In the genomic region with DNA sequence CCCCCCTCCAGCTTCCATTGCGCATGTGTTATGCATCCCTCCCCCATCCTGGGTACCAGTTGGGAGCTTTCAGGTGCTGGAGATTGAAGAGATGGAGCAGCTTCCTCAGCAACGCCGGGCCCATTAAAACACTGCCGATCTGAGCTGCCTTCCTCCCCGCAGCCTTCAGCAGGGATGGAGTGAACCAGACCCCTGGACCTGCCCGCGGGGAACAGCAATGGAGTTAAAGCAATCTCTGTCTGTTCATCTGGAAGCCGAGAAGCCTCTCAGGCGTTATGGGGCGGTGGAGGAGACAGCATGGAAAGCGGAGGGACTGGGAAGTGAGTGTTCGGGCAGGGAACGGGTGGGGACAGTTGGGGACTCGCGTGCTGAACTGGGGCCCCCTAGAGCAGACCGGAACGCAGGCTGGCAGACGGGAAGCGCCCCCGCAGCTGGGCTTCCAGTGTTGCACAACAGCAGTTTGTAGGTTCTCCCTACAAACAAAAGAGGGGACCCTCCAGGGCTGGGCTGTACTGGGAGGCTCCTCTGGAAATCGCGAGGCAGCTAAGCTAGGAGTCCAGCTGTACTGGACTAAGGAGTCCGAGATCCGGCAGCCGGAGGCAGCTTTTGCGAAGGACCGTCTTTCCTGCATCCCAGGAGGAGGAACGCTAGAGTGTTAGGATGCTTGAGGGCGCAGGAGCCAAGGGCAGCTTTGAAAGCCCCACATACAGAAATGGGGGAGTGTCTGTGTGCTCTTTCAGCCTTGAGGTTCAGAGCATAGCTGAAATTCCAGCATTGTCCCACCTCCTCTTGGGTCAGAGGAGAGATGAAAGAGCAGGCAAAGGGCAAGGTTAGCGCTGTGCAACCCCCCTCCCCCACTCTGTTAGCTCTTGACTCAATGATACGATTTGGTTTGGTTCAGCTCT, we compare ENCODE assay signal across 8 mouse cellular contexts. TPM values are rescaled to one million over a fixed set of nuclear protein-coding genes. Genes with fewer than 3 reads are reported as not detected.
DNase-seq lines count a peak whose midpoint lies in the region; ATAC-seq and TF ChIP-seq lines count a peak whose summit lies in the region.

Gene 2900011O08Rik, plus strand, starts transcription at position 31 of the 905 bp plus-strand sequence.
Gene Ifitm7, minus strand, starts transcription at position 315 of the 905 bp plus-strand sequence.

- peak within 1 kb of the TSS; percentile 23; the same call in 1 of the 2 replicates for H3K9ac ChIP-seq in heart, embryonic 15.5 days

- peak within 1 kb of the TSS; percentile 63 for H3K27ac ChIP-seq in cortical plate, adult 2 months (ENCODE audit: insufficient read depth, low read length)
- H3K27ac ChIP-seq in heart, embryonic 15.5 days, result no peak within 1 kb of the TSS
- H3K27ac ChIP-seq in macrophage, result no peak within 1 kb of the TSS
- no peak within 1 kb of the TSS for H3K27ac ChIP-seq in small intestine, adult 2 months (ENCODE audit: insufficient read depth, low read depth, low read length)

- H3K4me1 ChIP-seq in cortical plate, adult 2 months (ENCODE audit: control insufficient read depth, insufficient read depth, low read length), result peaks cover 3% of the 10 kb centered on the region; the same call in 1 of the 2 replicates
- peaks cover 8% of the 10 kb centered on the region; the same call in 1 of the 2 replicates for H3K4me1 ChIP-seq in heart, embryonic 15.5 days (replicated peaks)
- H3K4me1 ChIP-seq in small intestine, adult 2 months (ENCODE audit: control insufficient read depth, insufficient read depth, insufficient read length, low read length), result no peaks in the 10 kb centered on the region

- H3K9me3 ChIP-seq in heart, embryonic 15.5 days (replicated peaks), result no peaks in the 10 kb centered on the region

- no peaks in the 10 kb centered on the region for H3K79me2 ChIP-seq in macrophage (ENCODE audit: inconsistent target)

- H3K4me3 ChIP-seq in cortical plate, adult 2 months (ENCODE audit: insufficient read depth, low read length), result peak within 1 kb of the TSS; percentile 85
- H3K4me3 ChIP-seq in heart, embryonic 15.5 days, result peak within 1 kb of the TSS; percentile 47
- peak within 1 kb of the TSS; percentile 5; the same call in 1 of the 2 replicates for H3K4me3 ChIP-seq in macrophage (ENCODE audit: inconsistent target)
- peak within 1 kb of the TSS; percentile 25 for H3K4me3 ChIP-seq in small intestine, adult 2 months (ENCODE audit: low read depth, low read length)

- ATAC-seq in heart, embryonic 15.5 days (replicated peaks; ENCODE audit: insufficient number of reproducible peaks, insufficient read depth, low FRiP score, low read depth), result no peak

- H3K27me3 ChIP-seq in heart, embryonic 15.5 days, result peaks cover 17% of the 10 kb centered on the region
- H3K27me3 ChIP-seq in small intestine, adult 2 months (ENCODE audit: control insufficient read depth, insufficient read depth, low read length), result no peaks in the 10 kb centered on the region

- H3K36me3 ChIP-seq in heart, embryonic 15.5 days, result no peaks in the 10 kb centered on the region
- H3K36me3 ChIP-seq in macrophage (ENCODE audit: inconsistent target), result no peaks in the 10 kb centered on the region
- H3K36me3 ChIP-seq in small intestine, adult 2 months (ENCODE audit: control insufficient read depth, insufficient read depth, low read length), result no peaks in the 10 kb centered on the region

- peak; percentile 77; the same call in 1 of the 2 replicates for TF ChIP-seq POLR2A in cortical plate, adult 2 months (IDR thresholded peaks at IDR 0.05; ENCODE audit: extremely low read depth, insufficient read depth, low read length)
- TF ChIP-seq POLR2A in small intestine, adult 2 months (IDR thresholded peaks at IDR 0.05; ENCODE audit: low read depth, low read length), result no peak

- peak; percentile 15 for DNase-seq in kidney, adult 11 months
- no peak for DNase-seq in kidney, adult 18-20 months
- peak; percentile 64 for DNase-seq in layer of hippocampus, adult 9-11 months
- no peak for DNase-seq in urinary bladder, postnatal 36 days (ENCODE audit: low spot score in 2 of 2)

- H3K4me2 ChIP-seq in heart, embryonic 15.5 days, result peak within 1 kb of the TSS; percentile 85

- WGBS in heart, embryonic 15.5 days, result 2% methylated on average over 31 of the region's 31 CpGs
- 7% methylated on average over 31 of the region's 31 CpGs for WGBS in macrophage (ENCODE audit: missing documents)
- WGBS in small intestine, adult 2 months, result 3% methylated on average over 31 of the region's 31 CpGs

- TF ChIP-seq CTCF in cortical plate, adult 2 months (IDR thresholded peaks at IDR 0.05; ENCODE audit: extremely low read depth, insufficient read depth, low read length), result no peak
- no peak for TF ChIP-seq CTCF in small intestine, adult 2 months (IDR thresholded peaks at IDR 0.05; ENCODE audit: extremely low read depth, insufficient read length, insufficient replicate concordance, low read depth, low read length)

RNA-seq across cellular contexts. Expression of gene 2900011O08Rik, which starts in this region (rescaled TPM):
- 258 and 260 TPM in 2 replicates for polyA plus RNA-seq in cortical plate, adult 2 months (2012; rRNA removed)
- 0.79 and 1.2 TPM in 2 replicates for polyA plus RNA-seq in heart, embryonic 15.5 days (2015; fragmentation: Nextera tagmentation; extraction: Ambion mirVana)
- not detected for total RNA-seq in macrophage (2018; cell fraction: chromatin; rRNA removed)
- total RNA-seq in macrophage (2018; cell fraction: cytosol; rRNA removed), result under 1 TPM in 11 of 26 experiments, not detected in 15; 0.06 to 0.29 (median 0.08) TPM
- not detected for total RNA-seq in macrophage (2018; cell fraction: nucleus; rRNA removed)
- not detected in 3 replicates for polyA plus RNA-seq in macrophage (2018)
- polyA plus RNA-seq in small intestine, adult 2 months (2012; rRNA removed), result 0.14 and 0.35 TPM in 2 replicates

RNA-seq across cellular contexts. Expression of gene Ifitm7, which starts in this region (rescaled TPM):
- 2.0 TPM in 2 replicates for polyA plus RNA-seq in cortical plate, adult 2 months (2012; rRNA removed)
- not detected in 2 replicates for polyA plus RNA-seq in heart, embryonic 15.5 days (2015; fragmentation: Nextera tagmentation; extraction: Ambion mirVana)
- total RNA-seq in macrophage (2018; cell fraction: chromatin; rRNA removed), result 10 to 100 TPM in 6 of 26 experiments, 1 to 10 TPM in 7, under 1 TPM in 2, not detected in 11; 0.76 to 64.0 (median 3.5) TPM
- total RNA-seq in macrophage (2018; cell fraction: cytosol; rRNA removed), result 1 to 10 TPM in 6 of 26 experiments, under 1 TPM in 10, not detected in 10; 0.17 to 2.1 (median 0.70) TPM
- total RNA-seq in macrophage (2018; cell fraction: nucleus; rRNA removed), result 10 to 100 TPM in 5 of 26 experiments, 1 to 10 TPM in 5, under 1 TPM in 7, not detected in 9; 0.37 to 53.5 (median 2.1) TPM
- polyA plus RNA-seq in macrophage (2018), result not detected in 3 replicates
- not detected in 2 replicates for polyA plus RNA-seq in small intestine, adult 2 months (2012; rRNA removed)

Comparison
In these comparisons a context has a peak if more than half of its experiments do, and no peak if none do; other contexts are left out.
1. RNA of gene 2900011O08Rik (polyA plus RNA-seq): 258 to 260 TPM in cortical plate, adult 2 months; 0.79 to 1.2 TPM in heart, embryonic 15.5 days, 0.14 to 0.35 TPM in small intestine, adult 2 months and not detected in macrophage; every median in the first group is over 100 times any median in the second.
2. DNase-seq: peak in kidney, adult 11 months (single experiment) and layer of hippocampus, adult 9-11 months (single experiment); none in kidney, adult 18-20 months (single experiment) and urinary bladder, postnatal 36 days (0 of 2).
3. H3K4me3 ChIP-seq: peak in every context shown above with its lines; median percentile 85 in cortical plate, adult 2 months; 47 in heart, embryonic 15.5 days; 25 in small intestine, adult 2 months; 5 in macrophage.